Mouse (Mus musculus) lung, embryonic 16.5 days (tissue): ENCODE results near the gene Thap8. TPM values are rescaled to one million over a fixed set of nuclear protein-coding genes. Genes with fewer than 3 reads are reported as not detected.
A peak's percentile ranks its signal among the peaks of the same experiment; 100 is the strongest.

ENCODE experiments used
- ATAC-seq: fragments of 200-750 bp; cut with Nextera tagmentation; 2 replicates; pipeline ENCODE4 v1.8.0; 2017; ENCODE audit warnings: low read depth, mild to moderate bottlenecking, moderate library complexity
- H3K27ac ChIP-seq: fragments of 300-500 bp; sonication (generic); 2 replicates; pipeline ENCODE4 v1.5.1; 2014; ENCODE audit warnings: mild to moderate bottlenecking, control low read depth, low read length
- H3K27me3 ChIP-seq: fragments of 300-500 bp; sonication (generic); 2 replicates; pipeline ENCODE4 v1.6.1; 2014; ENCODE audit warnings: low read depth, low read length, mixed read lengths; ENCODE audit not compliant: control insufficient read depth, insufficient read depth
- H3K36me3 ChIP-seq: fragments of 300-500 bp; sonication (generic); 2 replicates; pipeline ENCODE4 v1.6.1; 2014; ENCODE audit warnings: low read length; ENCODE audit not compliant: control insufficient read depth, insufficient read depth
- H3K4me1 ChIP-seq: fragments of 300-500 bp; sonication (generic); replicated peaks from 2 replicates; pipeline ENCODE4 v1.6.1; 2014; ENCODE audit warnings: low read length, mixed read lengths; ENCODE audit not compliant: control insufficient read depth, insufficient read depth
- H3K4me2 ChIP-seq: fragments of 300-500 bp; sonication (generic); 2 replicates; pipeline ENCODE4 v1.6.1; 2014; ENCODE audit warnings: low read depth, low read length, control low read depth
- H3K4me3 ChIP-seq: fragments of 300-500 bp; sonication (generic); 2 replicates; pipeline ENCODE4 v1.5.1; 2014; ENCODE audit warnings: mild to moderate bottlenecking, low read length, control low read depth
- H3K9ac ChIP-seq: fragments of 300-500 bp; sonication (generic); 2 replicates; pipeline ENCODE4 v1.6.1; 2014; ENCODE audit warnings: low read length, control low read depth
- H3K9me3 ChIP-seq: fragments of 300-500 bp; sonication (generic); 2 replicates; pipeline ENCODE4 v1.6.1; 2016; ENCODE audit warnings: low read length; ENCODE audit not compliant: control insufficient read depth
- WGBS: fragments of 180-500 bp; shearing (Covaris S2); extraction: QIAGEN DNeasy Blood & Tissue Kit; methylation state at CpG from one replicate; pipeline ENCODE4 v1.1.7; 2014; 5-methylcytosine and 5-hydroxymethylcytosine counted together
- polyA plus RNA-seq: library from polyadenylated mRNA; unstranded; fragments of >200 nt; fragmentation: Nextera tagmentation; extraction: Ambion mirVana; gene quantifications from 2 replicates; pipeline ENCODE4 v1.2.1, GENCODE M21; 2015

The Thap8 gene
- polyA plus RNA-seq, 1 experiment from 2014 or later: 0.48 TPM

GRCm38 (mm10) chr7:30331887-30332286, 52.0 kb downstream of the Thap8 start:
- Histone ChIP-seq H3K36me3 (no peaks in the 10 kb centered on the region), H3K27me3 (peaks cover 11% of the 10 kb centered on the region; the same call in 1 of the 2 replicates), H3K4me2 (peak overlapping the region; percentile 28), H3K9me3 (no peaks in the 10 kb centered on the region), H3K9ac (no peak overlapping the region), H3K4me1 (peaks cover 34% of the 10 kb centered on the region), H3K4me3 (no peak overlapping the region), H3K27ac (no peak overlapping the region)
- peak; percentile 34 for ATAC-seq
- 14% methylated on average over 13 of the region's 13 CpGs for WGBS

- Histone ChIP-seq H3K27me3 (peaks cover 11% of the 10 kb centered on the region; the same call in 1 of the 2 replicates), H3K9me3 (no peaks in the 10 kb centered on the region), H3K4me2 (no peak overlapping the region), H3K4me3 (no peak overlapping the region), H3K27ac (no peak overlapping the region), H3K4me1 (peaks cover 30% of the 10 kb centered on the region), H3K36me3 (no peaks in the 10 kb centered on the region), H3K9ac (no peak overlapping the region)
- WGBS: 57% methylated on average over 18 of the region's 18 CpGs
- no peak for ATAC-seq
Measured at GRCm38 (mm10) chr7:30332622-30333259, 52.8 kb downstream of the Thap8 start.

GRCm38 (mm10) chr7:30333436-30333835, 53.5 kb downstream of the Thap8 start:
- Histone ChIP-seq H3K27ac (peak overlapping the region; percentile 39), H3K4me3 (no peak overlapping the region), H3K4me2 (no peak overlapping the region), H3K9ac (no peak overlapping the region), H3K27me3 (peaks cover 11% of the 10 kb centered on the region; the same call in 1 of the 2 replicates), H3K9me3 (no peaks in the 10 kb centered on the region), H3K36me3 (no peaks in the 10 kb centered on the region), H3K4me1 (peaks cover 26% of the 10 kb centered on the region)
- ATAC-seq: peak; percentile 77
- 3% methylated on average over 4 of the region's 4 CpGs for WGBS

- H3K9me3 ChIP-seq: no peaks in the 10 kb centered on the region
- ATAC-seq: no peak
- H3K9ac ChIP-seq: no peak overlapping the region
- H3K36me3 ChIP-seq: no peaks in the 10 kb centered on the region
- peaks cover 24% of the 10 kb centered on the region for H3K4me1 ChIP-seq
- H3K27ac ChIP-seq: no peak overlapping the region
- peaks cover 11% of the 10 kb centered on the region; the same call in 1 of the 2 replicates for H3K27me3 ChIP-seq
- no peak overlapping the region for H3K4me3 ChIP-seq
- no peak overlapping the region for H3K4me2 ChIP-seq
- 49% methylated on average over 5 of the region's 5 CpGs for WGBS
Measured at GRCm38 (mm10) chr7:30334563-30334962, 54.7 kb downstream of the Thap8 start.

DNA sequence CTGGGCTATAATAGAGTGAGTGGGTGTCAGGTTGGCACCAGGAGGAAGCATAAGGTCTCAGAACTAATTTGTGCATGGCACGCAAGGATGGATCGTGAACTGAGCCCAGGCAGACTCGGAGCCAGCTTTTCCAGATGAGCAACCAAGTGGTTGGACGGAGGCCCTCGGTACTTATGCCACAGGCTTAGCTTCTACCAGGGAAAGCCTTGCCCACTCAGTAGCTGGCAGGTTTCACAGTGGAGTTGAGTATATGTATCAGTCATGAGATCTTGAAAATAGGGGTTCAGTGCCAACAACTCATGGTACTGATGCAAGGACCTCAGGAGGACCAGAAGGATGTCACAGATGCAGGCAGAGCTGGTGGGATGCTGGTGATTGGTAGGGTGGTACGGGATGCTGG, 55.8 kb downstream of the Thap8 start:
- no peak overlapping the region for H3K9ac ChIP-seq
- no peak overlapping the region for H3K4me3 ChIP-seq
- no peaks in the 10 kb centered on the region for H3K36me3 ChIP-seq
- no peak overlapping the region for H3K27ac ChIP-seq
- peaks cover 24% of the 10 kb centered on the region for H3K4me1 ChIP-seq
- no peaks in the 10 kb centered on the region for H3K9me3 ChIP-seq
- H3K27me3 ChIP-seq: peaks cover 11% of the 10 kb centered on the region; the same call in 1 of the 2 replicates
- 74% methylated on average over 6 of the region's 6 CpGs for WGBS
- ATAC-seq: no peak
- H3K4me2 ChIP-seq: no peak overlapping the region

DNA sequence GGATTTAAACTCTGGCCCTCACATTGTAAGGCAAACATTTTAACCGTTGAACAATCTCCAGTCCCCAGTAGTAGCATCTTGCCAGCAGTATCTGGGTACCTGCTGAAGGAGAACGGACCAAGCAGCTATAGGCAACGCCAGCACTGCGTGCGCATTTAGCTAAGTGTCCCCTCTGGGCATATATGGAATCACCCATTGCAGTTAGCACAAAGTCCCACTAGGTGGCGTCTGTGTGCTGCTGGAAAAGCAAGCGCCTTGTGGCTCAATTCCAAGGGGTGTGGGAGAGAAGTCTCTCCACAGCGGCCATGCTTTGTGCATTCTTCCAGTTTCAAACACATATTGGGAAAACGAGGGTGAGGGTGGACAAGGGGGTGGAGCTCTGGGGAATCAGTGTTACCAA, 56.5 kb downstream of the Thap8 start:
- ATAC-seq: peak; percentile 36
- Histone ChIP-seq H3K4me3 (no peak overlapping the region), H3K9me3 (no peaks in the 10 kb centered on the region), H3K9ac (no peak overlapping the region), H3K27me3 (peaks cover 11% of the 10 kb centered on the region; the same call in 1 of the 2 replicates), H3K36me3 (no peaks in the 10 kb centered on the region), H3K4me2 (0 out of 2 replicates have a peak overlapping the region, but pooled peaks have one; percentile 16), H3K4me1 (peaks cover 24% of the 10 kb centered on the region), H3K27ac (no peak overlapping the region)
- 1% methylated on average over 9 of the region's 9 CpGs for WGBS

- Histone ChIP-seq H3K4me1 (0 out of 2 replicates have a peak, but pooled peaks cover 2% of the 10 kb centered on the region), H3K9me3 (no peaks in the 10 kb centered on the region), H3K4me3 (no peak overlapping the region), H3K36me3 (no peaks in the 10 kb centered on the region), H3K27ac (no peak overlapping the region), H3K9ac (no peak overlapping the region), H3K27me3 (peaks cover 11% of the 10 kb centered on the region; the same call in 1 of the 2 replicates), H3K4me2 (no peak overlapping the region)
- 64% methylated on average over 5 of the region's 5 CpGs for WGBS
- no peak for ATAC-seq
Measured at GRCm38 (mm10) chr7:30339432-30340109, 59.7 kb downstream of the Thap8 start.

Other genes with a start within 250 kb of the Thap8 start
- 3.7 and 4.3 TPM in 2 replicates for gene Zfp14, start 228.7 kb upstream of the Thap8 start, polyA plus RNA-seq
- gene Zfp82, start 207.2 kb upstream of the Thap8 start, polyA plus RNA-seq: 4.7 and 5.0 TPM in 2 replicates
- gene Gm26920, start 189.7 kb upstream of the Thap8 start, polyA plus RNA-seq: 1.2 and 1.5 TPM in 2 replicates
- gene Zfp566, start 189.6 kb upstream of the Thap8 start, polyA plus RNA-seq: 6.9 and 7.6 TPM in 2 replicates
- 115 and 117 TPM in 2 replicates for gene Zfp260, start 185.3 kb upstream of the Thap8 start, polyA plus RNA-seq
- gene Zfp382, start 158.2 kb upstream of the Thap8 start, polyA plus RNA-seq: 11.6 and 14.3 TPM in 2 replicates
- gene Zfp146, start 110.3 kb upstream of the Thap8 start, polyA plus RNA-seq: 13.7 and 14.8 TPM in 2 replicates
- 17.1 and 20.2 TPM in 2 replicates for gene Cox7a1, start 96.0 kb upstream of the Thap8 start, polyA plus RNA-seq
- gene Capns1, start 81.3 kb upstream of the Thap8 start, polyA plus RNA-seq: 91.2 and 99.5 TPM in 2 replicates
- gene Polr2i, start 48.1 kb upstream of the Thap8 start, polyA plus RNA-seq: 146 and 152 TPM in 2 replicates
- 156 and 161 TPM in 2 replicates for gene Tbcb, start 47.8 kb upstream of the Thap8 start, polyA plus RNA-seq
- gene Ovol3, start 44.4 kb upstream of the Thap8 start, polyA plus RNA-seq: 0.30 TPM in 1 of 2 replicates, not detected in the other
- gene Wdr62, start 325 bp downstream of the Thap8 start, polyA plus RNA-seq: 11.8 and 12.2 TPM in 2 replicates
- 15.9 and 20.7 TPM in 2 replicates for gene Clip3, start 11.6 kb downstream of the Thap8 start, polyA plus RNA-seq
- gene Alkbh6, start 28.6 kb downstream of the Thap8 start, polyA plus RNA-seq: 82.1 and 84.4 TPM in 2 replicates
- gene Syne4, start 34.7 kb downstream of the Thap8 start, polyA plus RNA-seq: 32.5 and 33.6 TPM in 2 replicates
- 0.38 TPM in 1 of 2 replicates, not detected in the other for gene E130208F15Rik, start 41.6 kb downstream of the Thap8 start, polyA plus RNA-seq
- gene Sdhaf1, start 43.8 kb downstream of the Thap8 start, polyA plus RNA-seq: 14.5 and 15.8 TPM in 2 replicates
- gene Lrfn3, start 82.7 kb downstream of the Thap8 start, polyA plus RNA-seq: 3.5 and 3.9 TPM in 2 replicates
- 53.5 and 63.9 TPM in 2 replicates for gene Tyrobp, start 133.7 kb downstream of the Thap8 start, polyA plus RNA-seq
- 2.0 and 2.6 TPM in 2 replicates for gene Hcst, start 139.8 kb downstream of the Thap8 start, polyA plus RNA-seq
- 1.9 and 2.0 TPM in 2 replicates for gene Nfkbid, start 141.6 kb downstream of the Thap8 start, polyA plus RNA-seq
- gene Aplp1, start 165.4 kb downstream of the Thap8 start, polyA plus RNA-seq: 20.4 and 22.3 TPM in 2 replicates
- gene Kirrel2, start 177.6 kb downstream of the Thap8 start, polyA plus RNA-seq: not detected in 2 replicates
- gene Nphs1, start 178.2 kb downstream of the Thap8 start, polyA plus RNA-seq: not detected in 2 replicates
- 0.41 and 2.4 TPM in 2 replicates for gene Prodh2, start 213.5 kb downstream of the Thap8 start, polyA plus RNA-seq